In the genomic region with DNA sequence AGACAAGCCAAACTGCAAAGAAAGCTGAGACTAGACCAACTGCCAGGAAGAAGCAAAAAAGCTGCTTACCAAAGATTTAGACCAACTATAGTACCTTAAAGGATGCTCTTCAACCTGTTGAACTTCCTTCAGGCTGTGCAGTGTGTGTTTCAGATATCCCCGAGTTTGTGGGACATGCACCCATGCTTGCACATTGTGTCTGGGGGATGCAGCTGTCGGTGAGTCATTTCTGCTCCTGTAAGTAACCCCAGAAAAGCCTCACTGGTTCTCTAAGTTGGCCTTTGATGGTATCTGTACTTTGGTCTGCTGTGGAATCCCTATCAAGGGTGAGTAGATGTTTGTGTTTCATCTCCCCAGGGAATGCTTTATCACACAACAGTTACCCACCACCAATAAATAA, we compare ENCODE assay signal across 26 mouse cellular contexts. TPM values are rescaled to one million over a fixed set of nuclear protein-coding genes. Genes with fewer than 3 reads are reported as not detected.
DNase-seq lines count a peak whose midpoint lies in the region; ATAC-seq and TF ChIP-seq lines count a peak whose summit lies in the region.
"Had no signal": no experiment of that assay in that cellular context is flagged by ENCODE, and none has a peak within 500 bp of the region (broad histone marks: within the 10 kb centered on the region; RNA-seq: fewer than 3 reads in every experiment).

No protein-coding gene starts in this region.

- no peak overlapping the region for H3K4me2 ChIP-seq in hindbrain, postnatal 0 days (ENCODE audit: low read depth, low read length)
- H3K4me2 ChIP-seq: embryonic facial prominence, embryonic 13.5 days; embryonic facial prominence, embryonic 15.5 days; forebrain, embryonic 12.5 days had no signal

- no peaks in the 10 kb centered on the region for H3K79me2 ChIP-seq in MEL (ENCODE audit: control insufficient read depth, insufficient read depth, low read length, poor library complexity)

- no peak overlapping the region for H3K27ac ChIP-seq in MEL (ENCODE audit: control insufficient read depth, low read depth, low read length)
- no peak overlapping the region for H3K27ac ChIP-seq in hindbrain, postnatal 0 days
- H3K27ac ChIP-seq: embryonic facial prominence, embryonic 13.5 days; embryonic facial prominence, embryonic 15.5 days; forebrain, embryonic 10.5 days; forebrain, embryonic 12.5 days had no signal

- H3K9me3 ChIP-seq in MEL (replicated peaks; ENCODE audit: insufficient read depth, low read length): no peaks in the 10 kb centered on the region
- H3K9me3 ChIP-seq in hindbrain, postnatal 0 days (ENCODE audit: low read length): no peaks in the 10 kb centered on the region
- H3K9me3 ChIP-seq: embryonic facial prominence, embryonic 13.5 days; embryonic facial prominence, embryonic 15.5 days; forebrain, embryonic 10.5 days; forebrain, embryonic 12.5 days; G1E had no signal

- TF ChIP-seq RAD21 in MEL (IDR thresholded peaks at IDR 0.05; ENCODE audit: low read depth, low read length): no peak

- no peak for TF ChIP-seq POLR2A in MEL (IDR thresholded peaks at IDR 0.05; ENCODE audit: control insufficient read depth in 1 of 2, insufficient read depth in 1 of 2, low read depth in 1 of 2, low read length in 2 of 2, poor library complexity in 1 of 2)

- no peak for TF ChIP-seq EP300 in MEL (IDR thresholded peaks at IDR 0.05; ENCODE audit: low read depth in 1 of 2, low read length in 2 of 2)

- TF ChIP-seq CTCF in MEL (IDR thresholded peaks at IDR 0.05 in 2 of 3, conservative IDR thresholded peaks at IDR 0.05 in 1 of 3; ENCODE audit: control insufficient read depth in 1 of 3, insufficient read depth in 1 of 3, low read depth in 2 of 3, low read length in 3 of 3, poor library complexity in 1 of 3, severe bottlenecking in 1 of 3): no peak
- no peak for TF ChIP-seq CTCF in hindbrain, postnatal 0 days (IDR thresholded peaks at IDR 0.05; ENCODE audit: low read depth)

- no peak overlapping the region for H3K9ac ChIP-seq in MEL (ENCODE audit: control insufficient read depth, low read depth, low read length, poor library complexity, severe bottlenecking)
- no peak overlapping the region for H3K9ac ChIP-seq in hindbrain, postnatal 0 days (replicated peaks; ENCODE audit: low read length)
- H3K9ac ChIP-seq: embryonic facial prominence, embryonic 13.5 days; embryonic facial prominence, embryonic 15.5 days; forebrain, embryonic 12.5 days had no signal

- no peaks in the 10 kb centered on the region for H3K27me3 ChIP-seq in MEL (ENCODE audit: control insufficient read depth in 1 of 2, insufficient read depth in 2 of 2, low read length in 2 of 2)
- H3K27me3 ChIP-seq in hindbrain, postnatal 0 days (ENCODE audit: insufficient read depth, low read length): no peaks in the 10 kb centered on the region
- H3K27me3 ChIP-seq: CH12.LX; embryonic facial prominence, embryonic 13.5 days; embryonic facial prominence, embryonic 15.5 days; forebrain, embryonic 12.5 days had no signal

- no peak overlapping the region for H3K4me3 ChIP-seq in MEL (ENCODE audit: control insufficient read depth in 1 of 2, insufficient read depth in 1 of 2, low read depth in 2 of 2, low read length in 2 of 2)
- H3K4me3 ChIP-seq in hindbrain, postnatal 0 days (ENCODE audit: low read length): no peak overlapping the region
- H3K4me3 ChIP-seq: embryonic facial prominence, embryonic 13.5 days; embryonic facial prominence, embryonic 15.5 days; erythroblast, embryonic 14.5 days; forebrain, embryonic 10.5 days; forebrain, embryonic 12.5 days had no signal

- ATAC-seq in hindbrain, postnatal 0 days: no peak
- ATAC-seq: CD4-positive, CD25-positive, alpha-beta regulatory T cell, adult 4 months; forebrain, embryonic 14.5 days; forebrain, embryonic 16.5 days had no signal

- intact Hi-C loops in heart, postnatal 10 days (cut with DNase I): no loop called here

- WGBS in hindbrain, postnatal 0 days: 88% methylated on average over 2 of the region's 2 CpGs

- peaks cover 0 to 4% of the 10 kb centered on the region in 2 experiments; a peak in 2 of 4 replicates for H3K36me3 ChIP-seq in MEL (ENCODE audit: control insufficient read depth in 1 of 2, insufficient read depth in 2 of 2, low read length in 2 of 2)
- no peaks in the 10 kb centered on the region for H3K36me3 ChIP-seq in hindbrain, postnatal 0 days (ENCODE audit: insufficient read depth, low read length)
- H3K36me3 ChIP-seq: embryonic facial prominence, embryonic 13.5 days; embryonic facial prominence, embryonic 15.5 days; forebrain, embryonic 10.5 days; forebrain, embryonic 12.5 days; G1E had no signal

- H3K4me1 ChIP-seq in MEL (ENCODE audit: control insufficient read depth in 1 of 2, insufficient read depth in 2 of 2, low read length in 2 of 2): peaks cover 0 to 6% of the 10 kb centered on the region in 2 experiments; a peak in 3 of 4 replicates
- no peaks in the 10 kb centered on the region for H3K4me1 ChIP-seq in hindbrain, postnatal 0 days (ENCODE audit: insufficient read depth, low read length)
- H3K4me1 ChIP-seq: embryonic facial prominence, embryonic 13.5 days; embryonic facial prominence, embryonic 15.5 days; forebrain, embryonic 10.5 days; forebrain, embryonic 12.5 days had no signal

- DNase-seq in heart, adult 11 months: peak; percentile 54
- no peak for DNase-seq in heart, postnatal 10 days
- peak; percentile 88 for DNase-seq in 416B (ENCODE audit: low read depth)
- peak; percentile 41 for DNase-seq in MEL (ENCODE audit: low read depth, low spot score)
- DNase-seq in ovary, postnatal 36 days (ENCODE audit: low spot score): no peak
- no peak for DNase-seq in hindbrain, postnatal 0 days (ENCODE audit: low spot score)
- DNase-seq: adrenal gland, adult 2 months; adrenal gland, postnatal 10 days; adrenal gland, postnatal 25 days; cerebellum, adult 11 months; cerebellum, adult 18-20 months; cerebellum, adult 8-10 months; cerebellum, adult 9-11 months; cerebellum, postnatal 14 days; cerebellum, postnatal 36 days; embryo, embryonic 11 days had no signal

TF ChIP-seq in MEL, 35 proteins besides CTCF, POLR2A, EP300 and RAD21:
- TF ChIP-seq ZC3H11A (IDR thresholded peaks at IDR 0.05; ENCODE audit: low read depth, low read length) (no peak), ETS1 (IDR thresholded peaks at IDR 0.05; ENCODE audit: low read depth, low read length) (no peak), MAX (IDR thresholded peaks at IDR 0.05; ENCODE audit: low read length) (no peak), GABPA (IDR thresholded peaks at IDR 0.05; ENCODE audit: low read depth, low read length) (no peak), ZNF384 (IDR thresholded peaks at IDR 0.05; ENCODE audit: low read depth, low read length) (no peak), TAL1 (IDR thresholded peaks at IDR 0.05; ENCODE audit: low read length) (no peak), ZMIZ1 (IDR thresholded peaks at IDR 0.05; ENCODE audit: low read depth, low read length) (no peak), TBP (IDR thresholded peaks at IDR 0.05; ENCODE audit: low read depth, low read length) (no peak), GATA1 (IDR thresholded peaks at IDR 0.05; ENCODE audit: low read depth, low read length) (no peak), ZKSCAN1 (IDR thresholded peaks at IDR 0.05; ENCODE audit: low read depth, low read length) (no peak), UBTF (IDR thresholded peaks at IDR 0.05; ENCODE audit: borderline replicate concordance, insufficient read depth, low read depth, low read length) (no peak), RCOR1 (IDR thresholded peaks at IDR 0.05; ENCODE audit: low read depth, low read length) (no peak), KAT2A (conservative IDR thresholded peaks at IDR 0.05; ENCODE audit: low read depth, low read length) (no peak), E2F4 (IDR thresholded peaks at IDR 0.05; ENCODE audit: borderline replicate concordance, low read depth, low read length) (no peak), SIN3A (IDR thresholded peaks at IDR 0.05; ENCODE audit: low read length) (no peak), HCFC1 (IDR thresholded peaks at IDR 0.05; ENCODE audit: low read depth, low read length) (no peak), MXI1 (IDR thresholded peaks at IDR 0.05; ENCODE audit: low read depth, low read length) (no peak)

RNA-seq across cellular contexts. Expression of a gene that starts 15.8 kb away (rescaled TPM):
- 100 to 1,000 TPM; 101 to 127 TPM for total RNA-seq in heart, postnatal 10 days (2021)
- total RNA-seq in MEL (2012; rRNA removed): 58.7 and 66.4 TPM in 2 replicates
- polyA plus RNA-seq in MEL (2012; ENCODE audit: insufficient read depth in 1 of 2, insufficient read length in 2 of 2, low read depth in 1 of 2, low replicate concordance in 2 of 2, missing spikeins in 1 of 2): 100 to 1,000 TPM in 1 of 2 experiments, 10 to 100 TPM in 1; 67.3 to 475 TPM
- total RNA-seq in hindbrain, postnatal 0 days (2014; rRNA removed): 137 and 152 TPM in 2 replicates
- 96.6 and 107 TPM in 2 replicates for polyA plus RNA-seq in hindbrain, postnatal 0 days (2015; fragmentation: Nextera tagmentation; extraction: Ambion mirVana)

RNA-seq across cellular contexts. Expression of a gene that starts 23.0 kb away (rescaled TPM):
- 10 to 100 TPM; 75.6 to 79.2 TPM for total RNA-seq in heart, postnatal 10 days (2021)
- 24.3 and 24.4 TPM in 2 replicates for total RNA-seq in MEL (2012; rRNA removed)
- polyA plus RNA-seq in MEL (2012; ENCODE audit: insufficient read depth in 1 of 2, insufficient read length in 2 of 2, low read depth in 1 of 2, low replicate concordance in 2 of 2, missing spikeins in 1 of 2): 10 to 100 TPM in 1 of 2 experiments, not detected in 1; 31.7 TPM
- total RNA-seq in hindbrain, postnatal 0 days (2014; rRNA removed): 32.1 and 43.3 TPM in 2 replicates
- polyA plus RNA-seq in hindbrain, postnatal 0 days (2015; fragmentation: Nextera tagmentation; extraction: Ambion mirVana): 53.5 and 55.2 TPM in 2 replicates

RNA-seq across cellular contexts. Expression of a gene that starts 53.4 kb away (rescaled TPM):
- under 1 TPM; 0.30 to 0.31 TPM for total RNA-seq in heart, postnatal 10 days (2021)
- total RNA-seq in MEL (2012; rRNA removed): 0.04 and 0.10 TPM in 2 replicates
- under 1 TPM in 1 of 2 experiments, not detected in 1; 0.47 TPM for polyA plus RNA-seq in MEL (2012; ENCODE audit: insufficient read depth in 1 of 2, insufficient read length in 2 of 2, low read depth in 1 of 2, low replicate concordance in 2 of 2, missing spikeins in 1 of 2)
- total RNA-seq in hindbrain, postnatal 0 days (2014; rRNA removed): 0.37 TPM in 1 of 2 replicates, not detected in the other
- polyA plus RNA-seq in hindbrain, postnatal 0 days (2015; fragmentation: Nextera tagmentation; extraction: Ambion mirVana): 0.24 and 0.38 TPM in 2 replicates
- polyA plus RNA-seq: erythroblast, embryonic 14.5 days had no signal

Comparison
In these comparisons a context has a peak if more than half of its experiments do, and no peak if none do; other contexts are left out.
1. DNase-seq: peak in heart, adult 11 months (single experiment), 416B (single experiment) and MEL (single experiment); none in heart, postnatal 10 days (0 of 2), ovary, postnatal 36 days (single experiment) and hindbrain, postnatal 0 days (single experiment).